Mouse (Mus musculus) liver, embryonic 11.5 days (tissue): ENCODE measurements at regions not wholly inside any gene's neighbourhood (a gene's known extent, or its start where the extent isn't known, plus 50 kb on each side); places are given as distances from the start of the nearest gene placed in this dataset.
"Not testable (repeated sequence)": the region's sequence is repeated elsewhere in the genome, so short reads cannot be mapped to it uniquely, and the experiment has no call there.

Source experiments
- ATAC-seq: fragments of 200-750 bp; cut with Nextera tagmentation; replicated peaks from 2 replicates; pipeline ENCODE4 v1.8.0; 2017; ENCODE audit warnings: moderate number of reproducible peaks, mild to moderate bottlenecking, moderate TSS enrichment, moderate library complexity; ENCODE audit not compliant: low FRiP score
- DNase-seq: peaks from one replicate; pipeline ENCODE4 v3.0.0-alpha.2; 2017; ENCODE audit warnings: low spot score
- H3K27ac ChIP-seq: fragments of 300-500 bp; sonication (generic); 2 replicates; pipeline ENCODE4 v1.5.1; 2014; ENCODE audit warnings: mild to moderate bottlenecking, low read depth, low read length, control low read depth
- H3K27me3 ChIP-seq: fragments of 300-500 bp; sonication (generic); replicated peaks from 2 replicates; pipeline ENCODE4 v1.6.1; 2014; ENCODE audit warnings: low read length, mixed read lengths; ENCODE audit not compliant: control insufficient read depth, insufficient read depth
- H3K36me3 ChIP-seq: fragments of 300-500 bp; sonication (generic); 2 replicates; pipeline ENCODE4 v1.6.1; 2014; ENCODE audit warnings: mild to moderate bottlenecking, low read length, moderate library complexity, mixed read lengths; ENCODE audit not compliant: control insufficient read depth, insufficient read depth
- H3K4me1 ChIP-seq: fragments of 300-500 bp; sonication (generic); replicated peaks from 2 replicates; pipeline ENCODE4 v1.6.1; 2014; ENCODE audit warnings: low read length, mixed read lengths; ENCODE audit not compliant: control insufficient read depth, insufficient read depth
- H3K4me2 ChIP-seq: fragments of 300-500 bp; sonication (generic); 2 replicates; pipeline ENCODE4 v1.6.1; 2014; ENCODE audit warnings: mild to moderate bottlenecking, control low read depth, moderate library complexity
- H3K4me3 ChIP-seq: fragments of 300-500 bp; sonication (generic); 2 replicates; pipeline ENCODE4 v1.5.1; 2014; ENCODE audit warnings: low read depth, low read length, control low read depth
- H3K9ac ChIP-seq: fragments of 300-500 bp; sonication (generic); 2 replicates; pipeline ENCODE4 v1.6.1; 2014; ENCODE audit warnings: low read depth, low read length, control low read depth
- H3K9me3 ChIP-seq: fragments of 300-500 bp; sonication (generic); 2 replicates; pipeline ENCODE4 v1.6.1; 2016; ENCODE audit warnings: low read length, inconsistent platforms, mixed read lengths; ENCODE audit not compliant: control insufficient read depth
- WGBS: fragments of 180-500 bp; shearing (Covaris S2); extraction: QIAGEN DNeasy Blood & Tissue Kit; methylation state at CpG from one replicate; pipeline ENCODE4 v1.1.7; 2014; 5-methylcytosine and 5-hydroxymethylcytosine counted together

DNA sequence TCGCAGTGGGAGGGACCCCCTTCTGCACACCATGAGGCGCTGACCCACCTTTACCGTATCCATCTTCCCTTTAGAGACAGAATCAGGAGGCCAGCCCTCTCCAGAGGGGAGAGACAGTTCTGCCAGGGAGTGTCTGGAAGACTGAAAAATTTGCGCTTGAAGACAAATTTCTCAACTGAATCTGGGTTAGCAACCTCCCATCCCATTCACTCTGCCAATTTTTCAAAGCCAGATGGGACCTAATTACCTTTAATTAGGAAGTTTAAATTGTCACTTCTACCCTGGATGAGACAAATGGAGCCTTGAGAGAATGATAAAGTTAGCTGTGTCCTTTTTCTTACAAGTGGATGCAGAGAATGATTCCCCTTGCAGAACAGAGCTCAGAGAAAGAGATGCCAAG, 70.2 kb upstream of the Lrpprc start:
- no peaks in the 10 kb centered on the region for H3K27me3 ChIP-seq
- 63% methylated on average over 4 of the region's 4 CpGs for WGBS
- no peak overlapping the region for H3K9ac ChIP-seq
- no peak overlapping the region for H3K27ac ChIP-seq
- no peak overlapping the region for H3K4me3 ChIP-seq
- ATAC-seq (no peak), DNase-seq (no peak)
- H3K4me1 ChIP-seq = no peaks in the 10 kb centered on the region
- H3K4me2 ChIP-seq = no peak overlapping the region
- no peaks in the 10 kb centered on the region for H3K9me3 ChIP-seq
- H3K36me3 ChIP-seq = no peaks in the 10 kb centered on the region

DNA sequence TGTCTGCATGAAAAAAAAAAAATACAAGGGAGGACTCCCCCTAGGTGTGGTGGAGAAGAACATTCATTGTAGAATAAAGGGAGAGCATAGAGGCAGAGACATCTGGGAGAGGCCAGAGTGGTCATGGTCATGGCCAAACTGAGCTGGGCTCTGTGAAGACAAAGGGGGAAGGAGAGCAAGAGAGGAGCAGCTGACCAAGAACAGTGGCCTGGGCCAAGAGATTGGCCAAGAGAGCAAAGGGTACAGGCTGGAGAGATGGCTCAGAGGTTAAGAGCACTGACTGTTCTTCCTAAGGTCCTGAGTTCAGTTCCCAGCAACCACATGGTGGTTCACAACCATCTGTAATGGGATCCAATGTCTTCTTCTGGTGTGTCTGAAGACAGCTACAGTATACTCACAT, 73.6 kb upstream of the Lrpprc start:
- H3K9ac ChIP-seq, H3K9me3 ChIP-seq, ATAC-seq, H3K4me1 ChIP-seq, H3K4me2 ChIP-seq, H3K27ac ChIP-seq, DNase-seq, H3K4me3 ChIP-seq, H3K36me3 ChIP-seq, H3K27me3 ChIP-seq: not testable (repeated sequence)

DNA sequence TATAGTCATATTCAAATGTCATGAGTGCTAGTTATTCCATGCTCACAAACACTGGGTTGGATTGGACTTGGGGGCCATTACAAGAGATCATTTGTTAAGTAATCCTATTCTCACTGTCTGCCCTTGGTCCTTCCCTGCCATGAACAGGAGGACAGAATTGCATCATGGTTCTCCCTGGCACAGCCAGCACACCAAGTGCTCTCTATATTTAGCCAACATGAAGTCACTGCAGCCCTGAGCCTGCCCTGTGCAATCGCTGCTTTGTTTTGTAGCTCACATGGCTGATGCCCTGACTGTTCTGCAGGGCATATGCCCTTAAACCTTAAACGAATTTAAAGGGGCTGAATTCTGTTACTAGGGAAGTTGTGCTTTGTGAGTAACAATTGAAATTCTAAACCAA, 74.6 kb upstream of the Lrpprc start:
- Histone ChIP-seq H3K27ac (no peak overlapping the region), H3K4me2 (no peak overlapping the region)

DNA sequence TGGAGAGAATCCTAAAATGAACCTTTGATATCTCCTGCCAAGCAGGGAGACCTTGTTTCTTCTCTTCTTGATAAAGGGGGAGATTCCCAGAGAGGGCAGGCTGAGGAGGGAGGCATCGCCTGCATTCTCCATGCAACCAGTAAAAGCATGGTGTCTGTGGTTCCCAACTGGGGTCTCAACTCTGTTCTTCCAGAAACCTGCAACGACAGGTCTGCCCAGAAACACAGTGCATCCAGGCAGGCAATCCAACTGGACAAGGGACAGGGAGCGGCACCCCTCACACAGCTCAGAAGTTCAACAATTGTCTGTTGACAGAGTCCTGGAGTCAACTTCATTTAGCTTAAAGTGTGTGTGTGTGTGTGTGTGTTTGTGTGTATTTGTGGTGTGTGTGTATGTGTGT, 75.0 kb upstream of the Lrpprc start:
- Histone ChIP-seq H3K27me3 (no peaks in the 10 kb centered on the region), H3K4me3 (no peak overlapping the region), H3K9me3 (no peaks in the 10 kb centered on the region), H3K4me1 (no peaks in the 10 kb centered on the region), H3K9ac (no peak overlapping the region), H3K4me2 (no peak overlapping the region), H3K36me3 (no peaks in the 10 kb centered on the region), H3K27ac (no peak overlapping the region)
- ATAC-seq = no peak
- 77% methylated on average over 3 of the region's 3 CpGs for WGBS
- no peak for DNase-seq

More for the DNA sequence above, 74.6 kb upstream of the Lrpprc start:
- Histone ChIP-seq H3K9me3 (no peaks in the 10 kb centered on the region), H3K36me3 (no peaks in the 10 kb centered on the region), H3K4me1 (no peaks in the 10 kb centered on the region), H3K27me3 (no peaks in the 10 kb centered on the region), H3K9ac (no peak overlapping the region), H3K4me3 (no peak overlapping the region)
- DNase-seq (no peak), ATAC-seq (no peak)
- WGBS = 61% methylated on average over 2 of the region's 2 CpGs

DNA sequence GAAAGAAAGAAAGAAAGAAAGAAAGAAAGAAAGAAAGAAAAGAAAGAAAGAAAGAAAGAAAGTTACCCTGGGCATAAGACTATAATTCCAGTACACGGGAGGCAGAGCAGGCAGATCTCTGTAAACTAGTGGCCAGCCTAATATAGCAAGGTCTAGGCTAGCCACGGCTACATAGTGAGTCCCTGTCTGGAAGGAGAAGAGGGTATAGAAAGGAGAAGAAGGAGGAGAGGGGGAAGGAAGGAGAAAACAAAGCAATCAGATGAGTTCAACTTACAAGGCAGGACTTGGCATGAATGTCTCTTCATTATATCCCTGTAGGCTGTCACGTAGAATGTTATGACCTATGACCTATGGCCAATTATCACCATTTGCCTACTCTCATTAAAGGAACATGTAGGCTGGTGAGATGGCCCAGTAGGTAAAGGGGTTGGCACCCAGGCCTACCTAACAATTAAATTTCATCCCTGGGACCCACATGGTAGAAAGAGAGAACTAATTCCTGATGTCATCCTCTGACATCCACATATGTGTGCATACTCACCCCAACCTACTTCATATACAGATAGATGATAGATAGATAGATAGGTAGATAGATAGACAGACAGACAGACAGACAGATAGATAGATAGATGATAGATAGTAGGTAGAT, 78.6 kb upstream of the Lrpprc start:
- ATAC-seq (no peak), DNase-seq (no peak)
- Histone ChIP-seq H3K27me3 (no peaks in the 10 kb centered on the region), H3K9me3 (no peaks in the 10 kb centered on the region), H3K9ac (no peak overlapping the region), H3K4me2 (no peak overlapping the region), H3K4me3 (no peak overlapping the region), H3K27ac (no peak overlapping the region), H3K36me3 (no peaks in the 10 kb centered on the region), H3K4me1 (no peaks in the 10 kb centered on the region)
- 73% methylated on average over 3 of the region's 3 CpGs for WGBS

DNA sequence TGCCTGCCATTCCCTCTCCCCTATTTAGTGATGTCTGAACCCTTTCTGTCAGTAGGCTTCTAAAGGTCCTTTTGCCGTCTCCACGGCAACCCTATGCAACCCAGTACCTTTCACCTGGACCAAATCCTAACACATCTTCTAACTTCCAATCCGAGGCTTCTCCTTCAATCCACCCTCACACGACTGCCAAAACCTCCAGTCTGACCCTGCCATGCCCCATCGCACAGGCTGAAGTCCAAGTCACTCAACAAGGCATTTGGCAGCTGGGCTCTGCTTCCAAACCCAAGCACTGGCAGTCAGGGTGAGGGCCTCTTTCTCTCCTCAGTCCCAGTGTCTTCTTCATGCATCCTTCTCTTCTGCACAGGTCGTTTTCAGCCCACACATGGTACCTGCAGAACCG, 83.0 kb upstream of the Lrpprc start:
- no peak for DNase-seq
- WGBS = 78% methylated on average over 7 of the region's 7 CpGs
- Histone ChIP-seq H3K9me3 (no peaks in the 10 kb centered on the region), H3K36me3 (no peaks in the 10 kb centered on the region), H3K27ac (no peak overlapping the region), H3K27me3 (no peaks in the 10 kb centered on the region), H3K4me3 (no peak overlapping the region), H3K9ac (no peak overlapping the region), H3K4me2 (no peak overlapping the region), H3K4me1 (peaks cover 4% of the 10 kb centered on the region)
- ATAC-seq = no peak

DNA sequence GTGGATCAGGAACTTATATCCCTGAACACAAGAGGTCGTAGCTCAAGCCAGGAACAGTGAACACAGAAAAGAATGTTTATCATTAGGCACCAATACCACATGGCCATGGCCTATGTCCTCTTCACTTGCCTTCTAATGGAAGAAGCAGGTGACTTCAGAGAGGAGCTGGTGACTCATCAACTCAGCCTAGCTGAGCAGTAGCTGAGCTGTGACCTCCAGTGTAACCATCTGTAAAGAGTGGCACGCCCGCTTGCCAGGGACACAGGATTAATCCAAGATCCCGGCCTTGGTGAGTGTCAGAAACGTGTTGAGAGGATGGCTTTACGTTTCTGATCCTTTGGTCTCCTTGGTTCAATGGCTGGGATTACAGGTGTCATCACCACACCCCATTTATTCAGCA, 82.0 kb upstream of the Ppm1b start:
- Histone ChIP-seq H3K27ac (no peak overlapping the region), H3K9me3 (no peaks in the 10 kb centered on the region), H3K4me2 (no peak overlapping the region), H3K4me1 (peaks cover 5% of the 10 kb centered on the region), H3K4me3 (no peak overlapping the region), H3K27me3 (no peaks in the 10 kb centered on the region), H3K9ac (no peak overlapping the region), H3K36me3 (no peaks in the 10 kb centered on the region)
- WGBS = 70% methylated on average over 6 of the region's 6 CpGs
- ATAC-seq = no peak
- no peak for DNase-seq

DNA sequence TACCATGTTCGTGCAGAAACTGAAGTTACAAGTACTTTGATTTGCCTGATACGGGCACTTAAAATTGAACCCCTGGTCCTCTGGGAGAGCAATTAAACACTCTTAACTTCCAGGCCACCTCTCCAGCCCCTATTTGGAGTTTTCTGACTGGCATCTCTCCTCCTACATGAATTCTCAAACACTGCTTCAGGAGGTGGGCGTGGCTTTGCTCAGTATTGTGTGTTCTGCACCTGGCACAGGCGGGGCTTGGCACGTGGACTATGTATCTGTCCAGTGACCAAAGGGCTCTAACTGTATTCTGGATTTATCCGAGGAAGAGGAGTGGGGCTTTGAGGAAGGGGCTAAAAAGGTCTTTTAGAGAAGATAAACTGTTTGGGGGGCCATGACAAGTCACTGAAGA, 81.5 kb upstream of the Ppm1b start:
- no peaks in the 10 kb centered on the region for H3K27me3 ChIP-seq
- 80% methylated on average over 6 of the region's 6 CpGs for WGBS

DNA sequence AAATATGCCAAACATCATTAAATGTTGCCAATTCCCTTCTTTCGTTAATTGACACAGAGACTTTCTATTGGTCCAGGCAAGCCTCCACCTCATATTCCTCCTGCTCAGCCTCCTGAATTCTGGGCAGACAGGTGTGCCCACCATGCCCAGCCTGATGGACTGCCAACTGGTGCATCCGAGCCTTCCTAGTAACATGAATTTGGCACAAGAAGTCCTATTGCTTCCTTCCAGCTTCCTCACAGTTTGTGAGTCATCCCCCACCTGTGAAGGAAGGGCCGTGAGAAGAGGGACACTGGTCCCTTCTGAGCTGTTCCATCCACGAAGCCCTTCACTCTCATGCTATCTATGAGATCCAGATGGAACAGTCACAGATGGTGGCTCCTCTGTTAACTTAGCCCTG, 80.5 kb upstream of the Ppm1b start:
- WGBS = 71% methylated on average over 4 of the region's 4 CpGs
- Histone ChIP-seq H3K9me3 (no peaks in the 10 kb centered on the region), H3K9ac (no peak overlapping the region), H3K27ac (no peak overlapping the region), H3K4me3 (no peak overlapping the region), H3K36me3 (no peaks in the 10 kb centered on the region), H3K4me2 (no peak overlapping the region), H3K27me3 (no peaks in the 10 kb centered on the region), H3K4me1 (peaks cover 5% of the 10 kb centered on the region)
- DNase-seq (no peak), ATAC-seq (no peak)

More for the DNA sequence above, 81.5 kb upstream of the Ppm1b start:
- no peaks in the 10 kb centered on the region for H3K9me3 ChIP-seq
- H3K4me2 ChIP-seq = no peak overlapping the region
- H3K4me3 ChIP-seq = no peak overlapping the region
- ATAC-seq (no peak), DNase-seq (no peak)
- no peaks in the 10 kb centered on the region for H3K36me3 ChIP-seq
- H3K9ac ChIP-seq = no peak overlapping the region
- no peak overlapping the region for H3K27ac ChIP-seq
- peaks cover 5% of the 10 kb centered on the region for H3K4me1 ChIP-seq
